Mouse (Mus musculus): Measurements from ENCODE around the gene Des. TPM values are rescaled to one million over a fixed set of nuclear protein-coding genes. Genes with fewer than 3 reads are reported as not detected.

The Des gene
- total RNA-seq, 2 experiments from 2014 or later: 0.77 to 1.7 TPM

GRCm38 (mm10) chr1:75408210-75408609 is 48.1 kb downstream of the Des start:
- Histone ChIP-seq H3K4me3 (no peak overlapping the region), H3K27ac (no peak overlapping the region)
- intact Hi-C loops (cut with DNase I): no loop called here
- no peak for DNase-seq (ENCODE audit: extremely low spot score in 1 of 2, low spot score in 2 of 2)
- TF ChIP-seq CTCF (IDR thresholded peaks at IDR 0.05): no peak

GRCm38 (mm10) chr1:75409950-75410349 is 49.8 kb downstream of the Des start:
- Histone ChIP-seq H3K27ac (no peak overlapping the region), H3K4me3 (no peak overlapping the region)
- intact Hi-C loops (cut with DNase I): no loop called here
- DNase-seq (ENCODE audit: extremely low spot score in 1 of 2, low spot score in 2 of 2): no peak
- TF ChIP-seq CTCF (IDR thresholded peaks at IDR 0.05): no peak

- no peak for DNase-seq (ENCODE audit: extremely low spot score in 1 of 2, low spot score in 2 of 2)
- Histone ChIP-seq H3K4me3 (no peak overlapping the region), H3K27ac (no peak overlapping the region)
- TF ChIP-seq CTCF (IDR thresholded peaks at IDR 0.05): no peak
- intact Hi-C loops (cut with DNase I): no loop called here
Measured at GRCm38 (mm10) chr1:75412196-75412595, 52.1 kb downstream of the Des start.

GRCm38 (mm10) chr1:75413749-75414148 is 53.6 kb downstream of the Des start:
- no peak for DNase-seq (ENCODE audit: extremely low spot score in 1 of 2, low spot score in 2 of 2)
- Histone ChIP-seq H3K27ac (no peak overlapping the region), H3K4me3 (no peak overlapping the region)
- peak; percentile 69 for TF ChIP-seq CTCF (IDR thresholded peaks at IDR 0.05)
- intact Hi-C loops (cut with DNase I): no loop called here

Other genes with a start within 250 kb of the Des start
- 1 to 10 TPM; 2.4 to 3.3 TPM for gene Nhej1, start 235.1 kb upstream of the Des start, total RNA-seq (2021)
- gene Slc23a3, start 226.4 kb upstream of the Des start, total RNA-seq (2021): 1 to 10 TPM; 2.7 to 3.3 TPM
- gene Cnppd1, start 217.6 kb upstream of the Des start, total RNA-seq (2021): 10 to 100 TPM; 32.5 to 36.0 TPM
- 100 to 1,000 TPM; 199 to 200 TPM for gene Retreg2, start 217.6 kb upstream of the Des start, total RNA-seq (2021)
- 10 to 100 TPM; 27.6 to 28.9 TPM for gene Zfand2b, start 191.7 kb upstream of the Des start, total RNA-seq (2021)
- 10 to 100 TPM; 24.9 to 25.4 TPM for gene Abcb6, start 179.9 kb upstream of the Des start, total RNA-seq (2021)
- 10 to 100 TPM; 25.7 to 30.7 TPM for gene Ankzf1, start 168.2 kb upstream of the Des start, total RNA-seq (2021)
- gene Atg9a, start 168.1 kb upstream of the Des start, total RNA-seq (2021): 100 to 1,000 TPM; 131 to 132 TPM
- 10 to 100 TPM; 12.7 to 15.6 TPM for gene Glb1l, start 149.5 kb upstream of the Des start, total RNA-seq (2021)
- 10 to 100 TPM; 85.6 to 86.0 TPM for gene Stk16, start 149.5 kb upstream of the Des start, total RNA-seq (2021)
- gene Tuba4a, start 140.5 kb upstream of the Des start, total RNA-seq (2021): 100 to 1,000 TPM; 594 to 616 TPM
- gene A630095N17Rik, start 128.2 kb upstream of the Des start, total RNA-seq (2021): not detected
- gene Dnajb2, start 123.9 kb upstream of the Des start, total RNA-seq (2021): 100 to 1,000 TPM in 1 of 2 experiments, 10 to 100 TPM in 1; 93.6 to 102 TPM
- gene Ptprn, start 95.8 kb upstream of the Des start, total RNA-seq (2021): 100 to 1,000 TPM; 507 to 550 TPM
- 100 to 1,000 TPM; 144 to 184 TPM for gene Resp18, start 81.9 kb upstream of the Des start, total RNA-seq (2021)
- 10 to 100 TPM; 49.4 to 53.0 TPM for gene Dnpep, start 42.3 kb upstream of the Des start, total RNA-seq (2021)
- gene Speg, start 15.0 kb downstream of the Des start, total RNA-seq (2021): 100 to 1,000 TPM; 199 to 215 TPM
- 10 to 100 TPM; 65.0 to 69.4 TPM for gene Gmppa, start 75.6 kb downstream of the Des start, total RNA-seq (2021)
- gene Asic4, start 90.1 kb downstream of the Des start, total RNA-seq (2021): 10 to 100 TPM in 1 of 2 experiments, 1 to 10 TPM in 1; 8.7 to 13.2 TPM
- 10 to 100 TPM; 80.5 to 87.3 TPM for gene Chpf, start 119.0 kb downstream of the Des start, total RNA-seq (2021)
- 100 to 1,000 TPM; 110 to 112 TPM for gene Tmem198, start 119.2 kb downstream of the Des start, total RNA-seq (2021)
- gene Obsl1, start 146.1 kb downstream of the Des start, total RNA-seq (2021): 10 to 100 TPM; 29.3 to 29.8 TPM
- gene Inha, start 146.7 kb downstream of the Des start, total RNA-seq (2021): 10 to 100 TPM; 24.8 to 30.1 TPM
- 10 to 100 TPM; 34.3 to 35.8 TPM for gene Stk11ip, start 161.2 kb downstream of the Des start, total RNA-seq (2021)
- gene Slc4a3, start 185.9 kb downstream of the Des start, total RNA-seq (2021): 100 to 1,000 TPM; 180 to 185 TPM